In the genomic region with DNA sequence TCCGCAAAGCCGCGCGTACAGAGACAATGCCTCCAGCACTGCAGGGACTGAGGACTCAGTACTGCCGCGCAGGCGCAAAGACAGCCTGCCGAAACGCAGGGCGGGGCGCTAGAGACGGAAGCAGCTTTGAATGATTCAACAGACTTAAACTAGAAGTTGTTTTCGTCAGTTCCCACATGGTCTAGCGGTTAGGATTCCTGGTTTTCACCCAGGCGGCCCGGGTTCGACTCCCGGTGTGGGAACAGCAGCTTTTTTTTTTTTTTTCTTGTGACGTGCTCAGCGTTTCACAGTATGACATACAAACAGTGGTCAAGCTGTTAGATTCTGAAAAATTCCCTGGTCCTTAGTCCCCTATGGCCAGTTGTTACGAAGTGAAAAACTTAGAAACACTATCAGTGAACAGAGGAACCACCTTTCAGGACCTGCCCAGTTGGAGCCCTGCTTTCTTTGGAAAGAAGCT, we compare ENCODE assay signal across 8 mouse cellular contexts.
DNase-seq lines count a peak whose midpoint lies in the region; ATAC-seq and TF ChIP-seq lines count a peak whose summit lies in the region.

No protein-coding gene starts in this region.

- peak overlapping the region; percentile 63 for H3K9ac ChIP-seq in forebrain, embryonic 12.5 days
- H3K9ac ChIP-seq in heart, embryonic 16.5 days (ENCODE audit: low read length): peak overlapping the region; percentile 81
- peak overlapping the region; percentile 63 for H3K9ac ChIP-seq in liver, embryonic 13.5 days
- H3K9ac ChIP-seq in stomach, embryonic 14.5 days (replicated peaks; ENCODE audit: low read depth, low read length): peak overlapping the region; percentile 36; the same call in 1 of the 2 replicates

- WGBS in forebrain, embryonic 12.5 days: under 1% methylated on average over 21 of the region's 21 CpGs
- under 1% methylated on average over 21 of the region's 21 CpGs for WGBS in heart, embryonic 16.5 days
- WGBS in liver, embryonic 13.5 days (ENCODE audit: insufficient replicate concordance): under 1% methylated on average over 21 of the region's 21 CpGs
- WGBS in stomach, embryonic 14.5 days: under 1% methylated on average over 21 of the region's 21 CpGs

- no peaks in the 10 kb centered on the region for H3K36me3 ChIP-seq in E14TG2a.4 (ENCODE audit: insufficient read depth, low read length)
- no peaks in the 10 kb centered on the region for H3K36me3 ChIP-seq in forebrain, embryonic 12.5 days (replicated peaks)
- no peaks in the 10 kb centered on the region for H3K36me3 ChIP-seq in heart, embryonic 16.5 days (ENCODE audit: control insufficient read depth, insufficient read depth)
- no peaks in the 10 kb centered on the region for H3K36me3 ChIP-seq in liver, embryonic 13.5 days
- no peaks in the 10 kb centered on the region for H3K36me3 ChIP-seq in stomach, embryonic 14.5 days (ENCODE audit: control insufficient read depth, insufficient read depth, low read length)

- TF ChIP-seq CTCF in E14TG2a.4 (conservative IDR thresholded peaks at IDR 0.05; ENCODE audit: low read length): no peak

- H3K27me3 ChIP-seq in E14TG2a.4 (ENCODE audit: insufficient read depth, low read length): no peaks in the 10 kb centered on the region
- no peaks in the 10 kb centered on the region for H3K27me3 ChIP-seq in forebrain, embryonic 12.5 days
- no peaks in the 10 kb centered on the region for H3K27me3 ChIP-seq in heart, embryonic 16.5 days (ENCODE audit: control insufficient read depth, insufficient read depth, low read length)
- no peaks in the 10 kb centered on the region for H3K27me3 ChIP-seq in liver, embryonic 13.5 days
- no peaks in the 10 kb centered on the region for H3K27me3 ChIP-seq in stomach, embryonic 14.5 days (ENCODE audit: control insufficient read depth, insufficient read depth, low read length)

- H3K27ac ChIP-seq in forebrain, embryonic 12.5 days: peak overlapping the region; percentile 97
- H3K27ac ChIP-seq in heart, embryonic 16.5 days (ENCODE audit: low read length): peak overlapping the region; percentile 95
- H3K27ac ChIP-seq in liver, embryonic 13.5 days: no peak overlapping the region
- peak overlapping the region; percentile 89 for H3K27ac ChIP-seq in stomach, embryonic 14.5 days (ENCODE audit: low read length)

- peak; percentile 94 to 95 for DNase-seq in kidney, postnatal 25 days
- peak; percentile 82 for DNase-seq in liver, embryonic 13.5 days
- DNase-seq in natural killer cell, adult 2 months (ENCODE audit: low spot score in 2 of 2): peak; percentile 91 to 92

- peak overlapping the region; percentile 80 for H3K4me3 ChIP-seq in E14TG2a.4 (replicated peaks; ENCODE audit: low read length)
- H3K4me3 ChIP-seq in forebrain, embryonic 12.5 days (replicated peaks): peak overlapping the region; percentile 48
- H3K4me3 ChIP-seq in heart, embryonic 16.5 days (ENCODE audit: low read length): peak overlapping the region; percentile 82
- H3K4me3 ChIP-seq in liver, embryonic 13.5 days (replicated peaks): peak overlapping the region; percentile 62
- H3K4me3 ChIP-seq in stomach, embryonic 14.5 days (ENCODE audit: low read depth, low read length): peak overlapping the region; percentile 49

- no peaks in the 10 kb centered on the region for H3K9me3 ChIP-seq in E14TG2a.4 (ENCODE audit: low read length)
- no peaks in the 10 kb centered on the region for H3K9me3 ChIP-seq in forebrain, embryonic 12.5 days
- no peaks in the 10 kb centered on the region for H3K9me3 ChIP-seq in heart, embryonic 16.5 days (replicated peaks; ENCODE audit: control insufficient read depth, low read length)
- no peaks in the 10 kb centered on the region for H3K9me3 ChIP-seq in liver, embryonic 13.5 days (replicated peaks)
- no peaks in the 10 kb centered on the region for H3K9me3 ChIP-seq in stomach, embryonic 14.5 days (ENCODE audit: control insufficient read depth, low read depth, low read length)

- peaks cover 18% of the 10 kb centered on the region for H3K4me1 ChIP-seq in E14TG2a.4 (replicated peaks; ENCODE audit: low read depth, low read length)
- peaks cover 9% of the 10 kb centered on the region for H3K4me1 ChIP-seq in forebrain, embryonic 12.5 days
- H3K4me1 ChIP-seq in heart, embryonic 16.5 days (ENCODE audit: control insufficient read depth, insufficient read depth, low read length): peaks cover 12% of the 10 kb centered on the region
- H3K4me1 ChIP-seq in liver, embryonic 13.5 days (replicated peaks): peaks cover 22% of the 10 kb centered on the region
- H3K4me1 ChIP-seq in stomach, embryonic 14.5 days (ENCODE audit: control insufficient read depth, insufficient read depth, low read length): no peaks in the 10 kb centered on the region

- ATAC-seq in cerebellum, adult (ENCODE audit: insufficient number of reproducible peaks, low FRiP score, low TSS enrichment): peak; percentile 97
- peak; percentile 99 for ATAC-seq in forebrain, embryonic 12.5 days (ENCODE audit: low FRiP score)
- peak; percentile 99 for ATAC-seq in heart, embryonic 16.5 days (replicated peaks; ENCODE audit: extremely low read depth, insufficient read depth, low FRiP score)
- ATAC-seq in liver, embryonic 13.5 days (ENCODE audit: low read depth): peak; percentile 96
- peak; percentile 98 for ATAC-seq in stomach, embryonic 14.5 days (ENCODE audit: insufficient number of reproducible peaks, insufficient read depth, low FRiP score, low read depth)

- peak overlapping the region; percentile 59 for H3K4me2 ChIP-seq in forebrain, embryonic 12.5 days
- peak overlapping the region; percentile 80 for H3K4me2 ChIP-seq in heart, embryonic 16.5 days (ENCODE audit: low read depth, low read length)
- peak overlapping the region; percentile 69 for H3K4me2 ChIP-seq in liver, embryonic 13.5 days
- peak overlapping the region; percentile 59 for H3K4me2 ChIP-seq in stomach, embryonic 14.5 days (replicated peaks; ENCODE audit: low read depth, low read length)
